Mouse (Mus musculus) heart, postnatal 36 days (tissue): ENCODE data around the gene Cacna2d3. TPM values are rescaled to one million over a fixed set of nuclear protein-coding genes. Genes with fewer than 3 reads are reported as not detected.

Source experiments
- DNase-seq, 2 experiments: peaks; one replicate each; pipeline ENCODE4 v3.0.0; 2021 to 2022
- intact Hi-C: fragments of 180-260 bp; cut with DNase I; formaldehyde crosslinking; loops from one replicate; pipeline ENCODE4 v1.15.1; 2025
- total RNA-seq, 2 experiments: library from RNA; stranded (reverse); gene quantifications; 2 replicates each; pipeline ENCODE4 v1.2.3; 2021

Gene Cacna2d3
- total RNA-seq, 2 experiments from 2014 or later = 0.47 to 1.2 TPM

- intact Hi-C loops = no loop called here
- DNase-seq = no peak
These were observed 851.3 kb downstream of the Cacna2d3 start for GRCm38 (mm10) chr14:28870382-28870781.

- DNase-seq = no peak
- intact Hi-C loops = no loop called here
These were observed 856.7 kb downstream of the Cacna2d3 start for GRCm38 (mm10) chr14:28864925-28865324.

- intact Hi-C loops = no loop called here
- DNase-seq = no peak
These were observed 860.5 kb downstream of the Cacna2d3 start for GRCm38 (mm10) chr14:28861142-28861541.

Other genes with a start within 250 kb of the Cacna2d3 start
- gene Selenok, start 246.4 kb upstream of the Cacna2d3 start, total RNA-seq = 10 to 100 TPM; 81.1 to 91.9 TPM